In the genomic region with DNA sequence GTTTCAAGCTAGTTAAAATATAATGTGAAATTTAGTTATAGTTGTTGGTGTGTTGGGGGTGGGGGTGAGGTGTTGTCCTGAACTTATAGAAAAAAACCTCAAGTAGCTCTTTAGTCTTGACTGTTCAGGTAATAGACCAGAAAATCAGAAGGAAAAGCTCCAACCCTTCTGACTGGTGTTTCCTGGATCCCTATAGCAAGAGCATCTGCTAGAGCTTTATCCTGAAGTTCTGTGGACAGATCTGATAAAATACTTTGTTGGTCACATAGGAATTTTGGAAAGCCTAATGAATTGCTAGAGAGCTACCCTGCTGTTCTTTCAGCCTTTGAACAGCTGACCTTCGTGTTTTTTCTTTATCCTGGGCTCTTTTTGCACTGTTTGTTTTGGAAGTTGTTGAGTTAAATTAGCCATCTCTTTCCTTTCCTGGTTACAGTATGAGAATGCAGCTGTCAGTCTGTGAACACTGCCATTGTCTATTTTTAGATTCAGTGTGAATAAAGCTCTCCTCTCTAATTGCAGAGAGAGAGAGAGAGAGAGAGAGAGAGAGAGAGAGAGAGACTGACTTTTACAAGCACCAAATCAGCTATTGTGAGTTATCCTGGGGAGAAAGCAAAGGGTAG, we compare ENCODE assay signal across 8 mouse cellular contexts. TPM values are rescaled to one million over a fixed set of nuclear protein-coding genes. Genes with fewer than 3 reads are reported as not detected.
DNase-seq lines count a peak whose midpoint lies in the region; ATAC-seq lines count a peak whose summit lies in the region.

No protein-coding gene starts in this region.

- H3K27me3 ChIP-seq in heart, embryonic 12.5 days (replicated peaks): no peaks in the 10 kb centered on the region
- H3K27me3 ChIP-seq in forebrain, embryonic 13.5 days: peaks cover 10% of the 10 kb centered on the region; the same call in 1 of the 2 replicates
- H3K27me3 ChIP-seq in midbrain, embryonic 12.5 days: 0 out of 2 replicates have a peak, but pooled peaks cover 4% of the 10 kb centered on the region

- no peak for DNase-seq in heart, postnatal 4 days
- DNase-seq in NIH3T3 (ENCODE audit: low read depth): peak; percentile 28
- no peak for DNase-seq in adrenal gland, adult 2 months
- no peak for DNase-seq in ovary, postnatal 14 days (ENCODE audit: low spot score)
- DNase-seq in cerebellum, adult 9-11 months: no peak

- 6% methylated on average over 1 of the region's 1 CpGs for WGBS in heart, embryonic 12.5 days
- WGBS in forebrain, embryonic 13.5 days: 6% methylated on average over 1 of the region's 1 CpGs
- WGBS in midbrain, embryonic 12.5 days: 0% methylated on average over 1 of the region's 1 CpGs

- H3K4me2 ChIP-seq in heart, embryonic 12.5 days: 0 out of 2 replicates have a peak overlapping the region, but pooled peaks have one; percentile 12
- H3K4me2 ChIP-seq in forebrain, embryonic 13.5 days: peak overlapping the region; percentile 28
- no peak overlapping the region; the same call in 1 of the 2 replicates for H3K4me2 ChIP-seq in midbrain, embryonic 12.5 days (replicated peaks)

- no peak overlapping the region for H3K9ac ChIP-seq in heart, embryonic 12.5 days
- H3K9ac ChIP-seq in forebrain, embryonic 13.5 days: no peak overlapping the region
- H3K9ac ChIP-seq in midbrain, embryonic 12.5 days (replicated peaks): no peak overlapping the region

- ATAC-seq in heart, embryonic 12.5 days (ENCODE audit: insufficient number of reproducible peaks, low FRiP score): no peak
- peak; percentile 73 for ATAC-seq in forebrain, embryonic 13.5 days
- peak; percentile 29; the same call in 1 of the 2 replicates for ATAC-seq in midbrain, embryonic 12.5 days (ENCODE audit: low FRiP score, low read depth)

- H3K27ac ChIP-seq in heart, embryonic 12.5 days (ENCODE audit: poor library complexity, severe bottlenecking): peak overlapping the region; percentile 88
- peak overlapping the region; percentile 80 for H3K27ac ChIP-seq in forebrain, embryonic 13.5 days
- H3K27ac ChIP-seq in midbrain, embryonic 12.5 days (replicated peaks): peak overlapping the region; percentile 26

- H3K36me3 ChIP-seq in heart, embryonic 12.5 days: no peaks in the 10 kb centered on the region
- no peaks in the 10 kb centered on the region for H3K36me3 ChIP-seq in forebrain, embryonic 13.5 days (ENCODE audit: poor library complexity, severe bottlenecking)
- H3K36me3 ChIP-seq in midbrain, embryonic 12.5 days: no peaks in the 10 kb centered on the region

- H3K9me3 ChIP-seq in heart, embryonic 12.5 days (replicated peaks): no peaks in the 10 kb centered on the region
- no peaks in the 10 kb centered on the region for H3K9me3 ChIP-seq in forebrain, embryonic 13.5 days (replicated peaks)
- no peaks in the 10 kb centered on the region for H3K9me3 ChIP-seq in midbrain, embryonic 12.5 days

- no peak overlapping the region for H3K4me3 ChIP-seq in heart, embryonic 12.5 days
- H3K4me3 ChIP-seq in forebrain, embryonic 13.5 days: no peak overlapping the region
- no peak overlapping the region for H3K4me3 ChIP-seq in midbrain, embryonic 12.5 days

- H3K4me1 ChIP-seq in heart, embryonic 12.5 days (replicated peaks): peaks cover 33% of the 10 kb centered on the region
- peaks cover 21% of the 10 kb centered on the region for H3K4me1 ChIP-seq in forebrain, embryonic 13.5 days
- H3K4me1 ChIP-seq in midbrain, embryonic 12.5 days: peaks cover 20% of the 10 kb centered on the region

RNA-seq across cellular contexts. Expression of gene Wls, which starts 46.4 kb away (rescaled TPM):
- 148 and 153 TPM in 2 replicates for polyA plus RNA-seq in heart, embryonic 12.5 days (2016; fragmentation: Nextera tagmentation; extraction: Ambion mirVana)
- total RNA-seq in heart, postnatal 4 days (2021): 100 to 1,000 TPM; 116 TPM
- polyA plus RNA-seq in forebrain, embryonic 13.5 days (2015; fragmentation: Nextera tagmentation; extraction: Ambion mirVana): 41.1 and 51.9 TPM in 2 replicates
- polyA plus RNA-seq in midbrain, embryonic 12.5 days (2016; fragmentation: Nextera tagmentation; extraction: Ambion mirVana): 168 and 179 TPM in 2 replicates
- total RNA-seq in adrenal gland, adult 2 months (2021): 10 to 100 TPM; 50.2 to 58.5 TPM
- 4.4 and 4.5 TPM in 2 replicates for polyA plus RNA-seq in adrenal gland, adult 2 months (2012; rRNA removed)

Comparison
In these comparisons a context has a peak if more than half of its experiments do, and no peak if none do; other contexts are left out.
1. H3K27ac ChIP-seq: peak in every context shown above with its lines; median percentile 88 in heart, embryonic 12.5 days; 80 in forebrain, embryonic 13.5 days; 26 in midbrain, embryonic 12.5 days.